Mouse (Mus musculus): ENCODE data around the gene Gm20431.

Gene Gm20431

GRCm38 (mm10) chr2:167689501-167690218 lies 28.4 kb upstream of the Gm20431 start, which contains the start of gene Tmem189:
Gene Tmem189 (minus strand): TSS chr2:167689822.
- peak; percentile 49 to 65 for DNase-seq (ENCODE audit: low read depth in 2 of 2, low spot score in 2 of 2)

- peak; percentile 51 to 59 for DNase-seq (ENCODE audit: low read depth in 2 of 2, low spot score in 2 of 2)
Observed at GRCm38 (mm10) chr2:167688498-167689451, 27.5 kb upstream of the Gm20431 start, which contains the start of gene Cebpb. Gene Cebpb (plus strand): TSS chr2:167688915.

- no peak for DNase-seq (ENCODE audit: low read depth in 2 of 2, low spot score in 2 of 2)
Observed at GRCm38 (mm10) chr2:167688126-167688497, 26.8 kb upstream of the Gm20431 start.

- no peak for DNase-seq (ENCODE audit: low read depth in 2 of 2, low spot score in 2 of 2)
Observed at GRCm38 (mm10) chr2:167687651-167688101, 26.4 kb upstream of the Gm20431 start.

GRCm38 (mm10) chr2:167687250-167687586 lies 25.9 kb upstream of the Gm20431 start:
- no peak for DNase-seq (ENCODE audit: low read depth in 2 of 2, low spot score in 2 of 2)

- no peak for DNase-seq (ENCODE audit: low read depth in 2 of 2, low spot score in 2 of 2)
Observed at GRCm38 (mm10) chr2:167686382-167687249, 25.3 kb upstream of the Gm20431 start.

GRCm38 (mm10) chr2:167685865-167686264 lies 24.6 kb upstream of the Gm20431 start:
- DNase-seq (ENCODE audit: low read depth in 2 of 2, low spot score in 2 of 2): no peak

- DNase-seq (ENCODE audit: low read depth in 2 of 2, low spot score in 2 of 2): peak; percentile 94 to 97
Observed at GRCm38 (mm10) chr2:167685137-167685536, 23.8 kb upstream of the Gm20431 start.

- DNase-seq (ENCODE audit: low read depth in 2 of 2, low spot score in 2 of 2): no peak
Observed at GRCm38 (mm10) chr2:167683721-167684120, 22.4 kb upstream of the Gm20431 start.

GRCm38 (mm10) chr2:167680657-167681056 lies 19.4 kb upstream of the Gm20431 start:
- DNase-seq (ENCODE audit: low read depth in 2 of 2, low spot score in 2 of 2): peak; percentile 62 to 79

GRCm38 (mm10) chr2:167679902-167680430 lies 18.7 kb upstream of the Gm20431 start:
- peak; percentile 95 to 96 for DNase-seq (ENCODE audit: low read depth in 2 of 2, low spot score in 2 of 2)

- peak in 1 of 2 experiments; percentile 30 for DNase-seq (ENCODE audit: low read depth in 2 of 2, low spot score in 2 of 2)
Observed at GRCm38 (mm10) chr2:167678600-167678999, 17.3 kb upstream of the Gm20431 start.

GRCm38 (mm10) chr2:167675120-167675909 lies 14.0 kb upstream of the Gm20431 start:
- DNase-seq (ENCODE audit: low read depth in 2 of 2, low spot score in 2 of 2): peak in 1 of 2 experiments; percentile 43

- DNase-seq (ENCODE audit: low read depth in 2 of 2, low spot score in 2 of 2): no peak
Observed at GRCm38 (mm10) chr2:167672212-167672685, 11.0 kb upstream of the Gm20431 start.

GRCm38 (mm10) chr2:167671101-167671633 lies 9.9 kb upstream of the Gm20431 start:
- DNase-seq (ENCODE audit: low read depth in 2 of 2, low spot score in 2 of 2): no peak

GRCm38 (mm10) chr2:167669398-167669797 lies 8.1 kb upstream of the Gm20431 start:
- no peak for DNase-seq (ENCODE audit: low read depth in 2 of 2, low spot score in 2 of 2)

GRCm38 (mm10) chr2:167668426-167668825 lies 7.1 kb upstream of the Gm20431 start:
- no peak for DNase-seq (ENCODE audit: low read depth in 2 of 2, low spot score in 2 of 2)

- DNase-seq (ENCODE audit: low read depth in 2 of 2, low spot score in 2 of 2): no peak
Observed at GRCm38 (mm10) chr2:167665972-167666713, 4.8 kb upstream of the Gm20431 start.

GRCm38 (mm10) chr2:167662713-167663112 lies 1.4 kb upstream of the Gm20431 start:
- DNase-seq (ENCODE audit: low read depth in 2 of 2, low spot score in 2 of 2): no peak

All from CD8-positive naive resting alpha-beta T cell, adult 2 months (primary cell).